Mouse (Mus musculus) megakaryocyte, adult 5-6 weeks (primary cell): ENCODE measurements around the gene Dhx35. TPM values are rescaled to one million over a fixed set of nuclear protein-coding genes. Genes with fewer than 3 reads are reported as not detected.

Experiments used
- ATAC-seq: 2 replicates; pipeline ENCODE4 v1.8.0; 2016; ENCODE audit warnings: mild to moderate bottlenecking, inconsistent platforms; ENCODE audit not compliant: poor library complexity, severe bottlenecking
- total RNA-seq, 2 experiments: library from RNA; stranded (forward) in 1 of 2; stranded (reverse) in 1 of 2; fragments of 153-499, 151-499 nt in 1 of 2; fragments of 221-1000, 200-1000 nt in 1 of 2; gene quantifications; 2 replicates each; pipeline versions ENCODE4 v1.2.3 to v1.2.4; 2015 to 2017

Dhx35 gene
- total RNA-seq (2015): 8.4 and 12.4 TPM in 2 replicates
- total RNA-seq (2017): 10.2 and 10.4 TPM in 2 replicates

DNA sequence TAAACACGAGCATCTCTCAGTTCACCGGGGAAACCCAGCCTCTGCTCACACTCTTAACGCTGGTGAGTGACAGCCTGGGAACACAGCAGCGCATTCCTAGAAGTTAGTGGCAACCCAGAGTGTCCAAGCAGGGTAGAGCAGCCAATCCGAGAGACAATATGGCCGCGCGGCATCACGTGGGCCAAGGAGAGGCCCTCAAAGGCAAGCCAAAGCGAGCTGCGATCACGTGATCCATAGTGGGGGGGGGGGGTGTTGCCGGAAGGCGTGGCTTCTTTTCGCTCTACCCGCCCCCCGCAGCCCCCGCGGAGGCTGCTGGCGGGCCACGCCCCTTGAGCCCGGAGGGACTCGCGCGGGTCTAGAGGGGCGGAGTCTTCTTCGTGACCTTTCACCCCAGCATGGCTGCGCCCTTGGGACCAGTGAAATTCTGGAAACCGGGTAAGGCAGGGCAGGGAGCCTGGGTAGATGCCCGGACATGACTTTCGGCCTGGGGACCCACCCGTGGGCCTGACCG lies at the start of gene Dhx35:
Gene Dhx35 (plus strand): TSS at position 314 of the 511 bp plus-strand sequence.
- ATAC-seq: peak; percentile 95

- peak; percentile 83 for ATAC-seq
These were observed 49.5 kb upstream of the Dhx35 start for GRCm38 (mm10) chr2:158745049-158745482.

- ATAC-seq: peak; percentile 53
These were observed 48.4 kb upstream of the Dhx35 start for GRCm38 (mm10) chr2:158746164-158746563.

DNA sequence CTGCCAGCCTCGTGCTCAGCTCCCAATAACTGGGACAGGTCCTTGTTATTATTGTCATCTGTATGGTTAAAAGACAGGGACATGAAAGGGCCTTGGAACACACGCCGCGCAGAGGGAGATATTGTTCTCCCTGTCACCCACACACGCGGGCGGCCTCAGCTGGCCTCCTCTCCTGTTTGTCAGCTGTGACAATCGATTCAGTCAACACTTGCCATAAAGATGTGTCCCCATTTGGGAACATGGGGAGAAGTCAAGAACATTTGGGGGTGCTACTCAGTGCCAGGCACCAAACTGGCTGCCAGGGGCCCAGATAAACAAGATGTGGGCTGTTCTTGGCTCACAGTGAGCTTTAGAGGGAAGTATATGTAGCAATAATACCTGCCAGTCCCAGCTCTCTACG lies 45.2 kb upstream of the Dhx35 start:
- no peak for ATAC-seq

DNA sequence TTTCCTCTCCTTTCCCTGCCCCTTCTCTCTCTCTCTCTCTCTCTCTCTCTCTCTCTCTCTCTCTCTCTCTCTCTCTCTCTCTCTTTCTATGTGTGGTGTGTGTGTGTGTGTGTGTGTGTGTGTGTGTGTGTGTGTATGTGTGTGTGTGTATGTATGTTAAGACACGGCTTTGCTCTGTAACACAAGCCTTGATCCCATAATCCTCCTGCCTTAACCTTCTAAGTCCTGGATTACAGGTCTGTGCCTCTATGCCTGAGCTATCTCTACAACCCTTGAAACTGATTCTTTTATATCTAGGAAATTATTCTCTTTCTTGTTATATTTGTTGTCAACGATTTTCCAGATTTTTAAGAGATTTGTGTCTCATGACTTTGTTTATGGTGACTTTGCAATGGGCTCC lies 34.4 kb upstream of the Dhx35 start:
- no peak for ATAC-seq

GRCm38 (mm10) chr2:158762339-158762738 lies 32.3 kb upstream of the Dhx35 start:
- no peak for ATAC-seq

DNA sequence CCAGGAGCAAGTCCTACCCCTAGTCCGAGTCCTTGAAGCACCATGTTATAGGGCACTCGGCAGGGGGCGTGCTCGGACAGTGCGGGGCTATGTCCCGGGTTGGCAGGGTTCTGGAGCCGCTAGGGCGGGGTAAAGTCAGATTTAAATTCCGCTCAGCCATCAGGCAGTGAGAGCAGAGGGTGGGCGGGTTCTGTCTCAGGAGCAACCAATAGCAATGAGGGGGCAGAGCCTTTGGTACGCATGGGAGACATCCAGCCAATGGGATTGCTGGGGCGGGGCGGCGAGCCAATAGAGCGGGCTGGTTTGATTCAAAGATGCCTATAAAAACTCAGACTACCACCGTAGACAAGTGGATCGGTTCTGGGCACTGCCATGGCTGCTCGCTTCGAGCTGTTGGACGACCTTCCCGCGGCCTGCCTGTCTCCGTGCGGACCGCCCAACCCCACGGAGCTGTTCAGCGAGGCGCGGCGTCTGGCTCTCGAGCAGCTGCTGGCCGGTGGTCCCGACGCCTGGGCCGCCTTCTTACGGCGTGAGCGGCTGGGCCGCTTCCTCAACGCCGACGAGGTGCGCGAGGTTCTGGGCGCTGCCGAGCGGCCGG lies 26.8 kb upstream of the Dhx35 start, which contains the start of gene Fam83d:
Gene Fam83d (plus strand): TSS at position 352 of the 598 bp plus-strand sequence.
- ATAC-seq: peak; percentile 90

DNA sequence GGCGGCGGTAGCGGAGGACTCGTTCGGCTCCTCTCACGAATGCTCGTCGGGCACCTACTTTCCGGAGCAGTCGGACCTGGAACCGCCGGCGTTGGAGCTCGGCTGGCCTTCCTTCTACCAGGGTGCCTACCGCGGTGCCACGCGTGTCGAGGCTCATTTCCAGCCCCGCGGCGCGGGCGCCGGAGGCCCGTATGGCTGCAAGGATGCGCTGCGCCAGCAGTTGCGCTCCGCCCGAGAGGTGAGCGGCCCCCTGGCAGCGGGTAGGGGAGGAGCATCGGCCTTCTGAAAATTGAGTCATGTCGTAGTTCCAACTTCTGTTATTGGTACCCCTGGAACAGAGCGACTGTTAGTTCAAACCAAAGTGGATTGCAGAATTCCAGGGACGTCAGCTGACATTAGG lies 26.3 kb upstream of the Dhx35 start:
- peak; percentile 35 for ATAC-seq

DNA sequence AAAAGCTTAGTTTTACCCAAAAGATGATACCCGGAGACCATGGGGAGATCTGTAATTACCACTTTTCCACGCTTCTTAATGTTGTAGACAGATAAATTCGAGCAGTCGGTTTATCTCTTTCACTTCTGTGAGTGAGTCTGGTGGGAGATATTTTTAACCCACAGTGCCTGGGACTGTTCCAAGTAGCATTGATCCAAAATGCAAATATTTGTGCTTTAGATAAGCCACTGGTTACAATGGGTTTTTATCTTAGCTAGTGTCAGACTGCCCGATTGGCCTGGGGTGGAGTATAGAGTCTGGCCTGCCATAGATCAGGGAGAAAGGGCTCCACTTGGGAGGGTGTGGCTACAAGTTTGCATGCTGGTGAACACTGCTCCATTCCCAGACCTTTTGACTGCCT lies 25.8 kb upstream of the Dhx35 start:
- no peak for ATAC-seq

GRCm38 (mm10) chr2:158770126-158770757 lies 24.4 kb upstream of the Dhx35 start:
- ATAC-seq: no peak

DNA sequence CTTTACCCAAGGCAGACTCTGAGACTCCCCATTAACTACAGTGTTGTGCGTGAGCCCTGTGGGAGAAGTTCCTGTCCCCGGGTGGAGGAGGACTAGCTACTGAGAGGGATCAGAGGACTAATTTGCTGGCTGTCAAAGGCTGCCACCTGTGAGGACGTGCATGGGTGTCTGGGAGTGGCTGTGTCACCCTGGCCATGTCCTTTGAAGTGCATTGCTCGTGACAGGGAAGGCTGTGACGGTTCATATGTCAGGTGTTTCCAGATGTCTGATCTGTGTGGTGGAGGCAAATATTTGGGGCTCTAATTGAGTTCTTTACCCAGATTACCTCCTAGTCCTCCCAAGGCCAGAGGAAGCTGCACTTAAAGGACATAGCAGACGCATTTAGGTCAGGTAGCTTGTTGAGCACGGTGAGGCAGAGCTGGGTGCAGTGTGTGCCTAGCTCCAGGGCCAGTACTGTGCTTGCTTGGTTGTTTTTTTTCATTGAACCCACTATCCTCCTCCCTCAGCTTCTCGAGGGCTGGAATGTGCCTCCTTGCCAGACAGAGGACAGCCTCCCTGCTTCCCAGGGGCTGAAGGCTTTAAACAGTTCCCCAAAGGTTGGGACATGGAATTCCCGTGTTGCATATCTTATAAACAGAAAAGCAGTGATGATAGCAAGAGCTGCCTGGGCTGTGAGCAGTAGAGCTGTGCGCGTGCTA lies 23.4 kb upstream of the Dhx35 start:
- ATAC-seq: no peak

GRCm38 (mm10) chr2:158772808-158773207 lies 21.8 kb upstream of the Dhx35 start:
- ATAC-seq: peak; percentile 79

GRCm38 (mm10) chr2:158774886-158775285 lies 19.7 kb upstream of the Dhx35 start:
- ATAC-seq: no peak

GRCm38 (mm10) chr2:158776716-158777115 lies 17.9 kb upstream of the Dhx35 start:
- ATAC-seq: no peak

GRCm38 (mm10) chr2:158777490-158777889 lies 17.1 kb upstream of the Dhx35 start:
- no peak for ATAC-seq

GRCm38 (mm10) chr2:158778349-158778748 lies 16.3 kb upstream of the Dhx35 start:
- ATAC-seq: no peak

DNA sequence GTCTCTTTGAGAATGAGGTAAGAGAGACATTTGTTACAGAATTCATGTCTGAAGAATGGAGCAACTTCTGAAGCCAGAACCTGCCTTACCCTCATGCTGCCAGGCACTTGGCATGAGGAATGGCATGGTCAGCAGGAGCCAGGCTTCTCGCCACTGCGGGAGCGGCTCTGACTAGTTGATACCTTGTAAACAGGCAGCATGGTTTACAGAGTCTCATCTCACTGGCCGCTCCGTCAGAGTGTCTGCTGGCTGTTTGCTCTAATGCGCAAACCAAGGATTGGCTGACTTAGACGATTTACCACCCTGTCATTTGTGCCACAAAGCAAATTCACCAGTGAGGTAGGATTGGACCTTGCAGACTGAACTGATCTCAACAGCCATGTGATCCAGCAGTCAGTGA lies 13.5 kb upstream of the Dhx35 start:
- no peak for ATAC-seq

- ATAC-seq: no peak
These were observed 7.4 kb upstream of the Dhx35 start for GRCm38 (mm10) chr2:158786927-158787795.

DNA sequence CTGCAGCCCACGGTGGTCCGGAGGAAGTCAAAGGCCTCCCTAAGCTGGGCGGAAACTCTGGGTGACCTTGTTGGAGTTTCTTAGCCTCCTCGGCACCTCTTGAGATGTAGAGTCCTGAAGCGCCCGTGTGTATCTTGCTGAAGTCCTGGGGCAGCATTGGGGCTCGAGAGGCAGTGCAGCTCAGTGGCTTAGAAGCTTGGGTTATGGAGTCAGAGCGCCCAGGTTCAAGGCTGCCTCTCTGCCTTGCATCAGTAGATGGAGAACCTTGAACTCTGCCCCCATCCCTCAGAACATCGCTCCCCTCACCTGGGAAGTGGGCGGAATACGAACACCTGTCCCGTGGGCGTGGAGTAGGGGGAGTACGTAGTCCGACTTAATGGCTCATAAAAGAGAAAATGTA lies 436 bp downstream of the Dhx35 start:
- ATAC-seq: 0 out of 2 replicates have a peak, but pooled peaks have one; percentile 2

DNA sequence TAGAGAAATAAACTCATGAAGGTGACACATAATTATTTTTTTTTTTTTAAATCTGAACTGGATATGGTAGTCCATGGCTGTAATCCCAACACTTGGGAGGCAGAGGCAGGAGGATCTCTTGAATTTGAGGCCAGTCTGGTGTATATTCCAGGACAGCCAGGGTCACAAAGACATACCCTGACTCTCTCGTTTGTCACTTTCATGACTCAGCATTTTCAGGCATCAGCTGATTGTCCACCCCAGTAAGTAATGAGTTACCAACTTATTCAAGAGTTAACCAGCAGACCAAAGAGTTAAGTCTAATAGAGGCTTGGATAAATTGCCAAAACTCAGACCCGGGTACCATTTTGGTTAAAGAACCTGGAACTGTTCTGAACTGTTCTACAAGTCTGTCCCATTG lies 1.3 kb downstream of the Dhx35 start:
- ATAC-seq: no peak

GRCm38 (mm10) chr2:158799328-158799727 lies 4.7 kb downstream of the Dhx35 start:
- ATAC-seq: no peak
